8 mouse cellular contexts compared by ENCODE assay signal in the genomic region with DNA sequence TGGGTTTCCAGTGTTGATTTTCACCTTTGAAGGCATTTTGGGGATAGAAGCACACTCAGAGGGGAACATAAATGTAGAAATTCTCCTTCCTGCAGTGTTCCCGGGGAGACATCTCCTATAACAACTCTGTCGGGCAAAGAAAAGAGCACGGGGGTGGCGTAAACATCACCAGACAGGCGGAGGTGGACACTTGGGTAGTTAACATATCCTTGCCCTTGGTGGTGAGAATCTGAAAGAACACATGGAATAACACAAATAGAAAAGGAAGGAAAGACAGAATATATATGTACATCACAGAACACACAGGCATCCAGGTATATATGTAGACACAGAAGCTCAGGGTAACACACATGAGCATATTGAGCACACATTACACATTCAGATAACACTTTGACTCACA. TPM values are rescaled to one million over a fixed set of nuclear protein-coding genes. Genes with fewer than 3 reads are reported as not detected.
A peak's percentile ranks its signal among the peaks of the same experiment; 100 is the strongest.
DNase-seq lines count a peak whose midpoint lies in the region; ATAC-seq and TF ChIP-seq lines count a peak whose summit lies in the region.

No protein-coding gene starts in this region.

- 50% methylated on average over 5 of the region's 5 CpGs for WGBS in heart, postnatal 0 days
- 35% methylated on average over 5 of the region's 5 CpGs for WGBS in embryonic facial prominence, embryonic 11.5 days
- WGBS in hindbrain, embryonic 13.5 days = 42% methylated on average over 5 of the region's 5 CpGs
- 48% methylated on average over 5 of the region's 5 CpGs for WGBS in midbrain, embryonic 14.5 days

- no peaks in the 10 kb centered on the region for H3K9me3 ChIP-seq in heart, postnatal 0 days (replicated peaks; ENCODE audit: control insufficient read depth, low read length)
- H3K9me3 ChIP-seq in embryonic facial prominence, embryonic 11.5 days (replicated peaks; ENCODE audit: control insufficient read depth, low read length) = no peaks in the 10 kb centered on the region
- H3K9me3 ChIP-seq in hindbrain, embryonic 13.5 days = no peaks in the 10 kb centered on the region
- H3K9me3 ChIP-seq in midbrain, embryonic 14.5 days (ENCODE audit: control insufficient read depth, low read length) = no peaks in the 10 kb centered on the region

- H3K9ac ChIP-seq in heart, postnatal 0 days (replicated peaks; ENCODE audit: low read depth, low read length) = no peak overlapping the region
- no peak overlapping the region for H3K9ac ChIP-seq in embryonic facial prominence, embryonic 11.5 days (replicated peaks; ENCODE audit: low read length)
- H3K9ac ChIP-seq in hindbrain, embryonic 13.5 days = no peak overlapping the region
- H3K9ac ChIP-seq in midbrain, embryonic 14.5 days (replicated peaks; ENCODE audit: low read length) = peak overlapping the region; percentile 23; the same call in 1 of the 2 replicates

- H3K36me3 ChIP-seq in heart, postnatal 0 days (replicated peaks; ENCODE audit: control insufficient read depth, insufficient read depth, low read length) = no peaks in the 10 kb centered on the region
- no peaks in the 10 kb centered on the region for H3K36me3 ChIP-seq in embryonic facial prominence, embryonic 11.5 days (replicated peaks; ENCODE audit: control insufficient read depth, insufficient read depth, low read depth, low read length)
- peaks cover 3% of the 10 kb centered on the region; the same call in 1 of the 2 replicates for H3K36me3 ChIP-seq in hindbrain, embryonic 13.5 days
- H3K36me3 ChIP-seq in midbrain, embryonic 14.5 days (ENCODE audit: control insufficient read depth, insufficient read depth, low read length) = peaks cover 4% of the 10 kb centered on the region; the same call in 1 of the 2 replicates

- no peak for TF ChIP-seq CTCF in heart, postnatal 0 days (IDR thresholded peaks at IDR 0.05; ENCODE audit: low read depth)

- TF ChIP-seq EP300 in heart, postnatal 0 days (IDR thresholded peaks at IDR 0.05; ENCODE audit: low read depth) = no peak

- no peak for ATAC-seq in heart, postnatal 0 days (ENCODE audit: insufficient read depth, low read depth)
- no peak for ATAC-seq in embryonic facial prominence, embryonic 11.5 days (replicated peaks; ENCODE audit: insufficient number of reproducible peaks, low FRiP score, low TSS enrichment, low read depth)
- peak; percentile 29; the same call in 1 of the 2 replicates for ATAC-seq in hindbrain, embryonic 13.5 days (ENCODE audit: low FRiP score)
- no peak for ATAC-seq in midbrain, embryonic 14.5 days (ENCODE audit: low FRiP score, low TSS enrichment)
- ATAC-seq in inflammation-experienced regulatory T-cells, adult 6 months = no peak

- no peaks in the 10 kb centered on the region for H3K4me1 ChIP-seq in heart, postnatal 0 days (ENCODE audit: control insufficient read depth, insufficient read depth)
- H3K4me1 ChIP-seq in embryonic facial prominence, embryonic 11.5 days (ENCODE audit: control insufficient read depth, insufficient read depth, low read length) = no peaks in the 10 kb centered on the region
- peaks cover 15% of the 10 kb centered on the region for H3K4me1 ChIP-seq in hindbrain, embryonic 13.5 days (replicated peaks)
- no peaks in the 10 kb centered on the region for H3K4me1 ChIP-seq in midbrain, embryonic 14.5 days (ENCODE audit: control insufficient read depth, insufficient read depth, low read length)

- H3K27ac ChIP-seq in heart, postnatal 0 days (ENCODE audit: low read depth) = no peak overlapping the region
- no peak overlapping the region for H3K27ac ChIP-seq in embryonic facial prominence, embryonic 11.5 days (replicated peaks; ENCODE audit: low read depth, low read length)
- peak overlapping the region; percentile 58; the same call in 1 of the 2 replicates for H3K27ac ChIP-seq in hindbrain, embryonic 13.5 days
- H3K27ac ChIP-seq in midbrain, embryonic 14.5 days (replicated peaks; ENCODE audit: low read depth, low read length) = no peak overlapping the region; the same call in 1 of the 2 replicates

- H3K4me2 ChIP-seq in heart, postnatal 0 days (ENCODE audit: low read depth, low read length) = no peak overlapping the region
- peak overlapping the region; percentile 19; the same call in 1 of the 2 replicates for H3K4me2 ChIP-seq in embryonic facial prominence, embryonic 11.5 days (ENCODE audit: low read depth, low read length)
- peak overlapping the region; percentile 63 for H3K4me2 ChIP-seq in hindbrain, embryonic 13.5 days
- peak overlapping the region; percentile 58 for H3K4me2 ChIP-seq in midbrain, embryonic 14.5 days (ENCODE audit: low read length)

- H3K4me3 ChIP-seq in heart, postnatal 0 days (ENCODE audit: low read depth, low read length) = peak overlapping the region; percentile 36; the same call in 1 of the 2 replicates
- H3K4me3 ChIP-seq in embryonic facial prominence, embryonic 11.5 days (ENCODE audit: low read depth, low read length) = no peak overlapping the region
- peak overlapping the region; percentile 56 for H3K4me3 ChIP-seq in hindbrain, embryonic 13.5 days
- peak overlapping the region; percentile 56 for H3K4me3 ChIP-seq in midbrain, embryonic 14.5 days (replicated peaks; ENCODE audit: low read depth, low read length)

- no peak for DNase-seq in heart, postnatal 0 days (ENCODE audit: low spot score)
- no peak for DNase-seq in heart, postnatal 25 days (ENCODE audit: low spot score)
- DNase-seq in embryonic facial prominence, embryonic 11.5 days (ENCODE audit: low spot score) = no peak
- DNase-seq in midbrain, embryonic 14.5 days = no peak
- no peak for DNase-seq in adrenal gland, adult 2 months
- DNase-seq in testis, postnatal 14 days (ENCODE audit: low spot score) = no peak

- peaks cover 18% of the 10 kb centered on the region; the same call in 1 of the 2 replicates for H3K27me3 ChIP-seq in heart, postnatal 0 days (ENCODE audit: control insufficient read depth, insufficient read depth, low read length)
- H3K27me3 ChIP-seq in embryonic facial prominence, embryonic 11.5 days (ENCODE audit: control insufficient read depth, insufficient read depth, low read length) = no peaks in the 10 kb centered on the region
- H3K27me3 ChIP-seq in hindbrain, embryonic 13.5 days = no peaks in the 10 kb centered on the region
- H3K27me3 ChIP-seq in midbrain, embryonic 14.5 days (ENCODE audit: control insufficient read depth, insufficient read depth, low read length) = no peaks in the 10 kb centered on the region

- intact Hi-C loops in heart, postnatal 25 days (cut with DNase I) = loop anchor here (5.0 kb wide), 2 partner anchors 49 to 89 kb away; a partner anchor contains a TSS

RNA-seq across cellular contexts. Expression of a gene that starts 0.6 kb away (rescaled TPM):
- 0.50 TPM in 1 of 2 replicates, not detected in the other for total RNA-seq in heart, postnatal 0 days (2014; rRNA removed; ENCODE audit: low replicate concordance)
- polyA plus RNA-seq in heart, postnatal 0 days (2015; fragmentation: Nextera tagmentation; extraction: Ambion mirVana) = 0.16 TPM in 1 of 2 replicates, not detected in the other
- total RNA-seq in heart, postnatal 25 days (2021) = under 1 TPM; 0.36 to 0.39 TPM
- polyA plus RNA-seq in embryonic facial prominence, embryonic 11.5 days (2014; fragmentation: Nextera tagmentation; extraction: Ambion mirVana) = 3.6 and 4.0 TPM in 2 replicates
- polyA plus RNA-seq in hindbrain, embryonic 13.5 days (2015; fragmentation: Nextera tagmentation; extraction: Ambion mirVana) = 39.9 and 41.3 TPM in 2 replicates
- polyA plus RNA-seq in midbrain, embryonic 14.5 days (2014; fragmentation: Nextera tagmentation; extraction: Ambion mirVana) = 55.7 and 66.9 TPM in 2 replicates
- total RNA-seq in adrenal gland, adult 2 months (2021) = 10 to 100 TPM in 1 of 2 experiments, 1 to 10 TPM in 1; 8.1 to 12.4 TPM
- 11.4 and 12.2 TPM in 2 replicates for polyA plus RNA-seq in adrenal gland, adult 2 months (2012; rRNA removed)
- polyA plus RNA-seq in inflammation-experienced regulatory T-cells, adult 6 months (2017; shearing (Covaris generic)) = not detected

RNA-seq across cellular contexts. Expression of a gene that starts 10.0 kb away (rescaled TPM):
- total RNA-seq in heart, postnatal 0 days (2014; rRNA removed; ENCODE audit: low replicate concordance) = 7.2 and 8.4 TPM in 2 replicates
- 3.2 and 3.7 TPM in 2 replicates for polyA plus RNA-seq in heart, postnatal 0 days (2015; fragmentation: Nextera tagmentation; extraction: Ambion mirVana)
- 1 to 10 TPM; 8.3 to 9.7 TPM for total RNA-seq in heart, postnatal 25 days (2021)
- 2.1 and 3.4 TPM in 2 replicates for polyA plus RNA-seq in embryonic facial prominence, embryonic 11.5 days (2014; fragmentation: Nextera tagmentation; extraction: Ambion mirVana)
- polyA plus RNA-seq in hindbrain, embryonic 13.5 days (2015; fragmentation: Nextera tagmentation; extraction: Ambion mirVana) = 5.8 and 6.5 TPM in 2 replicates
- 6.0 and 6.4 TPM in 2 replicates for polyA plus RNA-seq in midbrain, embryonic 14.5 days (2014; fragmentation: Nextera tagmentation; extraction: Ambion mirVana)
- 10 to 100 TPM; 11.6 to 12.1 TPM for total RNA-seq in adrenal gland, adult 2 months (2021)
- 23.6 and 24.0 TPM in 2 replicates for polyA plus RNA-seq in adrenal gland, adult 2 months (2012; rRNA removed)
- polyA plus RNA-seq in inflammation-experienced regulatory T-cells, adult 6 months (2017; shearing (Covaris generic)) = 1 to 10 TPM; 4.7 to 6.6 (median 6.3) TPM

RNA-seq across cellular contexts. Expression of a gene that starts 29.0 kb away (rescaled TPM):
- 21.7 and 22.8 TPM in 2 replicates for total RNA-seq in heart, postnatal 0 days (2014; rRNA removed; ENCODE audit: low replicate concordance)
- 6.6 and 7.0 TPM in 2 replicates for polyA plus RNA-seq in heart, postnatal 0 days (2015; fragmentation: Nextera tagmentation; extraction: Ambion mirVana)
- total RNA-seq in heart, postnatal 25 days (2021) = 10 to 100 TPM in 1 of 2 experiments, 1 to 10 TPM in 1; 9.6 to 10.2 TPM
- 8.2 and 8.4 TPM in 2 replicates for polyA plus RNA-seq in embryonic facial prominence, embryonic 11.5 days (2014; fragmentation: Nextera tagmentation; extraction: Ambion mirVana)
- 18.4 and 18.5 TPM in 2 replicates for polyA plus RNA-seq in hindbrain, embryonic 13.5 days (2015; fragmentation: Nextera tagmentation; extraction: Ambion mirVana)
- polyA plus RNA-seq in midbrain, embryonic 14.5 days (2014; fragmentation: Nextera tagmentation; extraction: Ambion mirVana) = 12.9 and 16.9 TPM in 2 replicates
- total RNA-seq in adrenal gland, adult 2 months (2021) = 10 to 100 TPM; 14.6 to 16.5 TPM
- polyA plus RNA-seq in adrenal gland, adult 2 months (2012; rRNA removed) = 34.3 and 35.0 TPM in 2 replicates
- polyA plus RNA-seq in inflammation-experienced regulatory T-cells, adult 6 months (2017; shearing (Covaris generic)) = 1 to 10 TPM; 3.2 to 6.3 (median 3.4) TPM

RNA-seq across cellular contexts. Expression of a gene that starts 40.5 kb away (rescaled TPM):
- 35.1 and 71.3 TPM in 2 replicates for total RNA-seq in heart, postnatal 0 days (2014; rRNA removed; ENCODE audit: low replicate concordance)
- 78.7 and 78.9 TPM in 2 replicates for polyA plus RNA-seq in heart, postnatal 0 days (2015; fragmentation: Nextera tagmentation; extraction: Ambion mirVana)
- 10 to 100 TPM; 31.4 to 36.9 TPM for total RNA-seq in heart, postnatal 25 days (2021)
- polyA plus RNA-seq in embryonic facial prominence, embryonic 11.5 days (2014; fragmentation: Nextera tagmentation; extraction: Ambion mirVana) = 54.9 and 55.0 TPM in 2 replicates
- 39.4 and 41.1 TPM in 2 replicates for polyA plus RNA-seq in hindbrain, embryonic 13.5 days (2015; fragmentation: Nextera tagmentation; extraction: Ambion mirVana)
- polyA plus RNA-seq in midbrain, embryonic 14.5 days (2014; fragmentation: Nextera tagmentation; extraction: Ambion mirVana) = 32.9 and 37.3 TPM in 2 replicates
- total RNA-seq in adrenal gland, adult 2 months (2021) = 10 to 100 TPM; 35.9 to 42.6 TPM
- 6.9 TPM in 2 replicates for polyA plus RNA-seq in adrenal gland, adult 2 months (2012; rRNA removed)
- polyA plus RNA-seq in inflammation-experienced regulatory T-cells, adult 6 months (2017; shearing (Covaris generic)) = 10 to 100 TPM; 34.8 to 45.2 (median 42.1) TPM

RNA-seq across cellular contexts. Expression of a gene that starts 51.4 kb away (rescaled TPM):
- total RNA-seq in heart, postnatal 0 days (2014; rRNA removed; ENCODE audit: low replicate concordance) = 25.3 and 36.8 TPM in 2 replicates
- polyA plus RNA-seq in heart, postnatal 0 days (2015; fragmentation: Nextera tagmentation; extraction: Ambion mirVana) = 29.9 and 30.8 TPM in 2 replicates
- total RNA-seq in heart, postnatal 25 days (2021) = 1 to 10 TPM; 5.5 to 7.1 TPM
- 12.0 and 15.2 TPM in 2 replicates for polyA plus RNA-seq in embryonic facial prominence, embryonic 11.5 days (2014; fragmentation: Nextera tagmentation; extraction: Ambion mirVana)
- 4.9 and 5.0 TPM in 2 replicates for polyA plus RNA-seq in hindbrain, embryonic 13.5 days (2015; fragmentation: Nextera tagmentation; extraction: Ambion mirVana)
- 1.9 and 3.5 TPM in 2 replicates for polyA plus RNA-seq in midbrain, embryonic 14.5 days (2014; fragmentation: Nextera tagmentation; extraction: Ambion mirVana)
- total RNA-seq in adrenal gland, adult 2 months (2021) = 10 to 100 TPM; 20.7 to 45.5 TPM
- 34.9 and 39.0 TPM in 2 replicates for polyA plus RNA-seq in adrenal gland, adult 2 months (2012; rRNA removed)
- not detected for polyA plus RNA-seq in inflammation-experienced regulatory T-cells, adult 6 months (2017; shearing (Covaris generic))
